Mouse (Mus musculus): ENCODE measurements around the gene Homer2.

DNA sequence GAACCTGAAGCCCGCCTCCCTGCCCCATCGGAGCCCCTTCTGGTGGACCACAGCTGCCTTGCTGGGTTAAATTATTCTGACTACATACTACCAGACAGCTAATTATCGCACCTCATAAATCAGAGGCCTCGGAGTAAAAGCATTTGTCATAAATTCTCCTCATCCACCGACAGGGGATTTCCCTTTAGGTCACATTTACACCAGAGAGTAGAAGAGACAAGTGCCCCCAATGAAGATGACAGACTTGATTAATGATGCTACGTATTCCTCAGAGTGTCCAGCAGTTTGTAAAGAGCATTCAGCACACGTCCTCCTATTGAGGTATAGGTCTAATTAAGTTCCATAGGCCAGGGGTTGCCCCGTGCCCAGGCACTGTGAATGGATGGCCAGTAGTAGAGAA lies 50.7 kb downstream of the Homer2 start:
- TF ChIP-seq ZNF384 (IDR thresholded peaks at IDR 0.05; ENCODE audit: low read depth, low read length) (no peak), CHD2 (IDR thresholded peaks at IDR 0.05; ENCODE audit: low read length) (no peak), CTCF (conservative IDR thresholded peaks at IDR 0.05 in 1 of 2, IDR thresholded peaks at IDR 0.05 in 1 of 2; ENCODE audit: low read depth in 2 of 2, low read length in 2 of 2) (no peak), EP300 (IDR thresholded peaks at IDR 0.05; ENCODE audit: low read length) (no peak), POLR2A (IDR thresholded peaks at IDR 0.05; ENCODE audit: low read depth, low read length) (no peak), TCF12 (IDR thresholded peaks at IDR 0.05; ENCODE audit: low read depth, low read length) (no peak)
